Mouse (Mus musculus) 416B (cell line): Measurements from ENCODE around the gene Cyp2c65.

Source experiments
- DNase-seq: peaks from one replicate; pipeline ENCODE4 v3.0.0; 2011; ENCODE audit warnings: low read depth

The Cyp2c65 gene

GRCm38 (mm10) chr19:39060719-39061118 lies at the start of gene Cyp2c65:
Gene Cyp2c65 (plus strand): TSS chr19:39061015.
- no peak for DNase-seq

DNA sequence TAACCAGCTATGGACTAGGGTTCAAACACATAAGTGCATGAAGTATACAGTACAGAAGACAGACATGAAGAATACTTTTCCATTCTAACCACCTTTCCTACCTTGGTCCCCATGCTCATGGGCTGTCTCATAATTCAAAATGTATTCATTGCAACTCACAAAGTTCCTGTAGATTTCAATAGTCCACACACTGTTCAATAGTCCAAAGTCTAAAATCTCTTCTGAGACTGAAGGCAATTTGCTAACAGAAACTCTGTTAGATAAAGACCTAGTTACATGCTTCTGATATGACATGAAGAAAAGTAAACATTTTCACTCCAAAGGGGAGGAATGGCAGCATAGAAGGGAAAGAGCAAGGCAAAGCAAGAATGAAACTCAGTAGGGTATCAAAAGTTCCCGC lies 2.9 kb upstream of the Cyp2c65 start:
- DNase-seq: no peak

DNA sequence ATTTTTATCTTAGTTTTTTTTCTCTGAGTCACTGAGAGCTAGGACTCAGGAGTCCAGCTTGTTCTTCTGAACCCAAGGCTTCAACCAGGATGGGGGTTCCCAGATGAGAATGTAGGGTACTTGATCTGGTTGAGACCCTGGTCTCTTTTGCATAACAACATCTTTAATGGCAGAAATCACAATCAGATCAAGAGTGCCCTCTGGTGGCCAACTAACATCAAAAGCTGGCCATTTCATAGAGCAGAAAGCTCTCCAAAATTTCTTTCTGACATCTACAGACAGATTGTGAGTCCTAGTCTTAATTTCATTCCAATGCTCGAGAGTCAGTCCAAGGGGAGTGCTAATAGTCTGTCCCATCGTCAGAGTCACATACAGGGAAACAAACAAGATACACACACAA lies 38.0 kb downstream of the Cyp2c65 start:
- DNase-seq: peak; percentile 43

DNA sequence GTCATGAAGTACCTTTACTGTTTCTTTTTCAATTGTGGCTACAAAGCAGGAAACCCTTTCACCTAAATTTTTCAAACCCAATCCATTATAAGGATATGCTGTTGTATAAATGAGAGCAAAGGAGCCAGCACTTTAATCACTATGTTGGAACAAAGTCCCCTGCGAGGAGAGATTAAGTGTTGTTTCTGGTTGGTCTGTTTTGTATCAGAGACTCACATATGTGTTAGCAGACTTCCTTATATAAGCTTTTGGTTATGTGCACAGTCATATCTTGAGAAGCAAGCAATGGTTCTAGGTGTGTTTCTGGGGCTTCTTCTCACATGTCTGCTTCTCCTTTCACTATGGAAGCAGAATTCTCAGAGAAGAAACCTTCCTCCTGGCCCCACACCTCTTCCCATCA lies 52.8 kb downstream of the Cyp2c65 start, which contains the start of gene Cyp2c66:
Gene Cyp2c66 (plus strand): TSS at position 255 of the 400 bp plus-strand sequence.
- DNase-seq: no peak
